Mouse (Mus musculus) liver, embryonic 13.5 days (tissue): ENCODE measurements around the gene Tgfa. TPM values are rescaled to one million over a fixed set of nuclear protein-coding genes. Genes with fewer than 3 reads are reported as not detected.

ENCODE experiments used
- ATAC-seq: fragments of 200-750 bp; cut with Nextera tagmentation; 2 replicates; pipeline ENCODE4 v1.8.0; 2017; ENCODE audit warnings: low read depth, mild to moderate bottlenecking, moderate number of reproducible peaks, moderate library complexity
- DNase-seq: peaks from one replicate; pipeline ENCODE4 v3.0.0; 2022
- H3K27ac ChIP-seq: fragments of 300-500 bp; sonication (generic); 2 replicates; pipeline ENCODE4 v1.5.1; 2015; ENCODE audit warnings: moderate library complexity, mild to moderate bottlenecking, inconsistent platforms
- H3K27me3 ChIP-seq: fragments of 300-500 bp; sonication (generic); 2 replicates; pipeline ENCODE4 v1.6.1; 2015; ENCODE audit warnings: mild to moderate bottlenecking, inconsistent platforms
- H3K36me3 ChIP-seq: fragments of 300-500 bp; sonication (generic); 2 replicates; pipeline ENCODE4 v1.6.1; 2015; ENCODE audit warnings: mild to moderate bottlenecking, inconsistent platforms
- H3K4me1 ChIP-seq: fragments of 300-500 bp; sonication (generic); replicated peaks from 2 replicates; pipeline ENCODE4 v1.6.1; 2015; ENCODE audit warnings: inconsistent platforms
- H3K4me2 ChIP-seq: fragments of 300-500 bp; sonication (generic); 2 replicates; pipeline ENCODE4 v1.6.1; 2015; ENCODE audit warnings: inconsistent platforms, mild to moderate bottlenecking, moderate library complexity
- H3K4me3 ChIP-seq: fragments of 300-500 bp; sonication (generic); replicated peaks from 2 replicates; pipeline ENCODE4 v1.5.1; 2015; ENCODE audit warnings: mild to moderate bottlenecking, inconsistent platforms
- H3K9ac ChIP-seq: fragments of 300-500 bp; sonication (generic); 2 replicates; pipeline ENCODE4 v1.6.1; 2015; ENCODE audit warnings: mild to moderate bottlenecking, inconsistent platforms
- H3K9me3 ChIP-seq: fragments of 300-500 bp; sonication (generic); replicated peaks from 2 replicates; pipeline ENCODE4 v1.6.1; 2016; ENCODE audit warnings: inconsistent platforms
- WGBS: fragments of 180-500 bp; shearing (Covaris S2); methylation state at CpG from one replicate; pipeline ENCODE4 v1.1.7; 2015; ENCODE audit not compliant: insufficient replicate concordance; 5-methylcytosine and 5-hydroxymethylcytosine counted together
- polyA plus RNA-seq: library from polyadenylated mRNA; unstranded; fragments of >200 nt; fragmentation: Nextera tagmentation; extraction: Ambion mirVana; gene quantifications from 2 replicates; pipeline ENCODE4 v1.2.1, GENCODE M21; 2015

The Tgfa gene
- polyA plus RNA-seq, 1 experiment from 2014 or later, result 1.1 TPM

- no peak overlapping the region for H3K4me3 ChIP-seq
- H3K9ac ChIP-seq, result no peak overlapping the region
- no peak overlapping the region for H3K27ac ChIP-seq
- H3K27me3 ChIP-seq, result peaks cover 19% of the 10 kb centered on the region
- no peaks in the 10 kb centered on the region for H3K36me3 ChIP-seq
- 56% methylated on average over 11 of the region's 11 CpGs for WGBS
- no peaks in the 10 kb centered on the region for H3K9me3 ChIP-seq
- ATAC-seq (no peak), DNase-seq (no peak)
- H3K4me1 ChIP-seq, result no peaks in the 10 kb centered on the region
- no peak overlapping the region for H3K4me2 ChIP-seq
These were observed 6.1 kb upstream of the Tgfa start for GRCm38 (mm10) chr6:86188741-86189480.

GRCm38 (mm10) chr6:86190622-86191021, 4.4 kb upstream of the Tgfa start:
- Histone ChIP-seq H3K36me3 (no peaks in the 10 kb centered on the region), H3K27me3 (peaks cover 36% of the 10 kb centered on the region), H3K4me2 (no peak overlapping the region), H3K27ac (no peak overlapping the region), H3K9me3 (no peaks in the 10 kb centered on the region), H3K4me3 (no peak overlapping the region), H3K9ac (no peak overlapping the region), H3K4me1 (no peaks in the 10 kb centered on the region; the same call in 1 of the 2 replicates)
- DNase-seq (no peak), ATAC-seq (no peak)
- WGBS, result 63% methylated on average over 3 of the region's 3 CpGs

GRCm38 (mm10) chr6:86192978-86193377, 2.0 kb upstream of the Tgfa start:
- Histone ChIP-seq H3K27me3 (peaks cover 60% of the 10 kb centered on the region), H3K9me3 (no peaks in the 10 kb centered on the region), H3K4me3 (no peak overlapping the region), H3K36me3 (no peaks in the 10 kb centered on the region), H3K4me2 (no peak overlapping the region), H3K4me1 (no peaks in the 10 kb centered on the region; the same call in 1 of the 2 replicates), H3K9ac (no peak overlapping the region), H3K27ac (no peak overlapping the region)
- no peak for ATAC-seq
- no peak for DNase-seq
- 56% methylated on average over 3 of the region's 3 CpGs for WGBS

GRCm38 (mm10) chr6:86193879-86194278, 1.1 kb upstream of the Tgfa start:
- no peak for ATAC-seq
- DNase-seq, result peak; percentile 20
- H3K9ac ChIP-seq, result no peak overlapping the region
- H3K4me3 ChIP-seq, result no peak overlapping the region
- H3K4me1 ChIP-seq, result no peaks in the 10 kb centered on the region; the same call in 1 of the 2 replicates
- no peak overlapping the region for H3K4me2 ChIP-seq
- peaks cover 68% of the 10 kb centered on the region for H3K27me3 ChIP-seq
- WGBS, result 41% methylated on average over 5 of the region's 5 CpGs
- H3K9me3 ChIP-seq, result no peaks in the 10 kb centered on the region
- no peaks in the 10 kb centered on the region for H3K36me3 ChIP-seq
- H3K27ac ChIP-seq, result no peak overlapping the region

GRCm38 (mm10) chr6:86196034-86196433, 1.0 kb downstream of the Tgfa start:
- no peaks in the 10 kb centered on the region for H3K9me3 ChIP-seq
- WGBS, result 8% methylated on average over 14 of the region's 14 CpGs
- peak overlapping the region; percentile 59 for H3K4me3 ChIP-seq
- H3K4me2 ChIP-seq, result peak overlapping the region; percentile 66
- peaks cover 67% of the 10 kb centered on the region for H3K27me3 ChIP-seq
- no peaks in the 10 kb centered on the region; the same call in 1 of the 2 replicates for H3K4me1 ChIP-seq
- no peak overlapping the region for H3K27ac ChIP-seq
- no peak for DNase-seq
- no peaks in the 10 kb centered on the region for H3K36me3 ChIP-seq
- H3K9ac ChIP-seq, result no peak overlapping the region
- no peak for ATAC-seq

GRCm38 (mm10) chr6:86197150-86197862, 2.3 kb downstream of the Tgfa start:
- DNase-seq (no peak), ATAC-seq (no peak)
- WGBS, result 26% methylated on average over 11 of the region's 11 CpGs
- Histone ChIP-seq H3K9me3 (no peaks in the 10 kb centered on the region), H3K4me1 (no peaks in the 10 kb centered on the region; the same call in 1 of the 2 replicates), H3K4me3 (no peak overlapping the region), H3K4me2 (no peak overlapping the region), H3K27ac (no peak overlapping the region), H3K9ac (no peak overlapping the region), H3K36me3 (no peaks in the 10 kb centered on the region), H3K27me3 (peaks cover 64% of the 10 kb centered on the region)

- ATAC-seq (no peak), DNase-seq (no peak)
- Histone ChIP-seq H3K27me3 (peaks cover 32% of the 10 kb centered on the region), H3K9me3 (no peaks in the 10 kb centered on the region), H3K4me3 (no peak overlapping the region), H3K36me3 (no peaks in the 10 kb centered on the region), H3K4me1 (no peaks in the 10 kb centered on the region), H3K27ac (no peak overlapping the region), H3K4me2 (no peak overlapping the region), H3K9ac (no peak overlapping the region)
- 64% methylated on average over 5 of the region's 5 CpGs for WGBS
These were observed 5.9 kb downstream of the Tgfa start for GRCm38 (mm10) chr6:86200934-86201333.

GRCm38 (mm10) chr6:86203101-86203500, 8.1 kb downstream of the Tgfa start:
- H3K9me3 ChIP-seq, result no peaks in the 10 kb centered on the region
- no peak overlapping the region for H3K4me2 ChIP-seq
- ATAC-seq (no peak), DNase-seq (no peak)
- WGBS, result 60% methylated on average over 7 of the region's 7 CpGs
- H3K27ac ChIP-seq, result no peak overlapping the region
- peaks cover 11% of the 10 kb centered on the region for H3K27me3 ChIP-seq
- no peak overlapping the region for H3K9ac ChIP-seq
- H3K4me1 ChIP-seq, result no peaks in the 10 kb centered on the region
- no peak overlapping the region for H3K4me3 ChIP-seq
- H3K36me3 ChIP-seq, result no peaks in the 10 kb centered on the region

GRCm38 (mm10) chr6:86206014-86206413, 11.0 kb downstream of the Tgfa start:
- no peak for DNase-seq
- Histone ChIP-seq H3K4me1 (peaks cover 12% of the 10 kb centered on the region; the same call in 1 of the 2 replicates), H3K27me3 (no peaks in the 10 kb centered on the region), H3K9ac (no peak overlapping the region), H3K4me3 (no peak overlapping the region), H3K27ac (no peak overlapping the region), H3K36me3 (no peaks in the 10 kb centered on the region), H3K4me2 (no peak overlapping the region), H3K9me3 (no peaks in the 10 kb centered on the region)
- 59% methylated on average over 6 of the region's 6 CpGs for WGBS
- no peak for ATAC-seq

GRCm38 (mm10) chr6:86206985-86207384, 12.0 kb downstream of the Tgfa start:
- no peak overlapping the region for H3K9ac ChIP-seq
- H3K4me1 ChIP-seq, result peaks cover 12% of the 10 kb centered on the region; the same call in 1 of the 2 replicates
- no peak overlapping the region for H3K4me2 ChIP-seq
- 71% methylated on average over 12 of the region's 12 CpGs for WGBS
- H3K27me3 ChIP-seq, result no peaks in the 10 kb centered on the region
- no peaks in the 10 kb centered on the region for H3K9me3 ChIP-seq
- DNase-seq (no peak), ATAC-seq (no peak)
- no peaks in the 10 kb centered on the region for H3K36me3 ChIP-seq
- H3K4me3 ChIP-seq, result no peak overlapping the region
- H3K27ac ChIP-seq, result no peak overlapping the region

GRCm38 (mm10) chr6:86209133-86210016, 14.4 kb downstream of the Tgfa start:
- peaks cover 12% of the 10 kb centered on the region; the same call in 1 of the 2 replicates for H3K4me1 ChIP-seq
- DNase-seq, result no peak
- no peak overlapping the region for H3K27ac ChIP-seq
- no peak overlapping the region for H3K4me3 ChIP-seq
- no peak for ATAC-seq
- H3K9ac ChIP-seq, result no peak overlapping the region
- H3K9me3 ChIP-seq, result no peaks in the 10 kb centered on the region
- 50% methylated on average over 17 of the region's 17 CpGs for WGBS
- H3K4me2 ChIP-seq, result no peak overlapping the region
- H3K36me3 ChIP-seq, result no peaks in the 10 kb centered on the region
- no peaks in the 10 kb centered on the region for H3K27me3 ChIP-seq
